Mouse (Mus musculus) neural tube, embryonic 12.5 days (tissue): ENCODE results near the gene Atf3. TPM values are rescaled to one million over a fixed set of nuclear protein-coding genes. Genes with fewer than 3 reads are reported as not detected.

Source experiments
- ATAC-seq: fragments of 200-750 bp; cut with Nextera tagmentation; 2 replicates; pipeline ENCODE4 v1.8.0; 2017; ENCODE audit warnings: low read depth, mild to moderate bottlenecking, moderate TSS enrichment, moderate library complexity; ENCODE audit not compliant: low FRiP score
- H3K27ac ChIP-seq: fragments of 300-500 bp; sonication (generic); 2 replicates; pipeline ENCODE4 v1.5.1; 2016
- H3K27me3 ChIP-seq: fragments of 300-500 bp; sonication (generic); replicated peaks from 2 replicates; pipeline ENCODE4 v1.6.1; 2016; ENCODE audit warnings: mild to moderate bottlenecking
- H3K36me3 ChIP-seq: fragments of 300-500 bp; sonication (generic); 2 replicates; pipeline ENCODE4 v1.6.1; 2016; ENCODE audit warnings: mild to moderate bottlenecking
- H3K4me1 ChIP-seq: fragments of 300-500 bp; sonication (generic); 2 replicates; pipeline ENCODE4 v1.6.1; 2016
- H3K4me2 ChIP-seq: fragments of 300-500 bp; sonication (generic); replicated peaks from 2 replicates; pipeline ENCODE4 v1.6.1; 2016; ENCODE audit warnings: mild to moderate bottlenecking
- H3K4me3 ChIP-seq: fragments of 300-500 bp; sonication (generic); 2 replicates; pipeline ENCODE4 v1.5.1; 2016
- H3K9ac ChIP-seq: fragments of 300-500 bp; sonication (generic); 2 replicates; pipeline ENCODE4 v1.6.1; 2016; ENCODE audit warnings: mild to moderate bottlenecking
- H3K9me3 ChIP-seq: fragments of 300-500 bp; sonication (generic); 2 replicates; pipeline ENCODE4 v1.6.1; 2016; ENCODE audit warnings: mild to moderate bottlenecking
- WGBS: fragments of 180-500 bp; shearing (Covaris S2); methylation state at CpG from one replicate; pipeline ENCODE4 v1.1.7; 2016; 5-methylcytosine and 5-hydroxymethylcytosine counted together
- polyA plus RNA-seq: library from polyadenylated mRNA; unstranded; fragments of >200 nt; fragmentation: Nextera tagmentation; extraction: Ambion mirVana; gene quantifications from 2 replicates; pipeline ENCODE4 v1.2.1, GENCODE M21; 2016

Atf3 gene
- polyA plus RNA-seq, 1 experiment from 2014 or later = 2.0 TPM

DNA sequence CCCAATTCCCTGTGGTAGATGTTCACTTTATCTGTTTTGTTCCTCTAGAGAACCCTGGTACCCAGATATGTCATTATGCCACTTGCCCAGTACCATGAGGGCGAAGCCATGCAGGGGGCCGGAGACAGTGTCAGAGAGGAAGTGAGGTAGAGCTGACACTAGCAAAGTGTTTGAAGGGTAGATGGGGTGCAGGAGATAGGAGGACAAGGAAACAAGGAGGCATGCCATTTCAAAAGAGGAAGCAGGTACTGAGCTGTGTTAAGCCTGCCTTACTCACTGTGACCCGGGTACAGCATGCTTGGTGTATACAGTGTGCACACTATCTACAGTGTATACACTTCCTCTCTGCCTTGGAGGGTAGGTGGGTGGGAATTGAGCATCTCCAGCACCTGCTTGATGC is 32.1 kb upstream of the Atf3 start:
- no peak overlapping the region for H3K27ac ChIP-seq
- H3K4me2 ChIP-seq = no peak overlapping the region

GRCm38 (mm10) chr1:191248423-191248822 is 30.6 kb upstream of the Atf3 start:
- no peaks in the 10 kb centered on the region for H3K4me1 ChIP-seq
- H3K4me2 ChIP-seq = no peak overlapping the region
- no peak for ATAC-seq
- peaks cover 9% of the 10 kb centered on the region; the same call in 1 of the 2 replicates for H3K36me3 ChIP-seq
- no peak overlapping the region for H3K9ac ChIP-seq
- no peak overlapping the region for H3K4me3 ChIP-seq
- no peaks in the 10 kb centered on the region for H3K27me3 ChIP-seq
- no peak overlapping the region for H3K27ac ChIP-seq
- 74% methylated on average over 1 of the region's 1 CpGs for WGBS
- peaks cover 6% of the 10 kb centered on the region; the same call in 1 of the 2 replicates for H3K9me3 ChIP-seq

More for the DNA sequence above, 32.1 kb upstream of the Atf3 start:
- 91% methylated on average over 3 of the region's 3 CpGs for WGBS
- Histone ChIP-seq H3K4me1 (no peaks in the 10 kb centered on the region), H3K4me3 (no peak overlapping the region), H3K36me3 (peaks cover 9% of the 10 kb centered on the region; the same call in 1 of the 2 replicates), H3K27me3 (no peaks in the 10 kb centered on the region), H3K9ac (no peak overlapping the region), H3K9me3 (peaks cover 6% of the 10 kb centered on the region; the same call in 1 of the 2 replicates)
- ATAC-seq = no peak

DNA sequence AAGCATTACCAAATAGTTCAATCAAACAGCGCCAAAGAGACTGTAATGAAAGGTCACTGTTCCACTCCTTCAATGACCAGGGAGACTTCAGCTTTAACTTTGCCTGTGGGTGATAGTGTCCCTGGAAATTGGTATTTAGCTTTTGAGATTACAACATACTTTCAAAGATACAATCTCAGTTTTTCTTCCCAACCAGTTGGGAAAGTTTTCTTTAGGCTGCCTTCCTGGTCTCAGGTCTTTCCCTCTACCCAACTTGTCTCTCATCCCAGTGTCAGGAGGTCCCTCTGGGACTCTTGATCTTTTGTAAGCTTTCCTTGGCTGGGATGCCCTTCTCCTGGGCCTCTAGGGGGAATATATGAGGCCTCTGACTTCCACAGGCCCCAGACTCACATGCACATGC is 29.7 kb upstream of the Atf3 start:
- Histone ChIP-seq H3K4me2 (no peak overlapping the region), H3K4me1 (no peaks in the 10 kb centered on the region), H3K27me3 (no peaks in the 10 kb centered on the region), H3K27ac (no peak overlapping the region), H3K36me3 (peaks cover 9% of the 10 kb centered on the region; the same call in 1 of the 2 replicates), H3K4me3 (no peak overlapping the region), H3K9ac (no peak overlapping the region), H3K9me3 (peaks cover 6% of the 10 kb centered on the region; the same call in 1 of the 2 replicates)
- WGBS = 94% methylated on average over 1 of the region's 1 CpGs
- ATAC-seq = no peak

DNA sequence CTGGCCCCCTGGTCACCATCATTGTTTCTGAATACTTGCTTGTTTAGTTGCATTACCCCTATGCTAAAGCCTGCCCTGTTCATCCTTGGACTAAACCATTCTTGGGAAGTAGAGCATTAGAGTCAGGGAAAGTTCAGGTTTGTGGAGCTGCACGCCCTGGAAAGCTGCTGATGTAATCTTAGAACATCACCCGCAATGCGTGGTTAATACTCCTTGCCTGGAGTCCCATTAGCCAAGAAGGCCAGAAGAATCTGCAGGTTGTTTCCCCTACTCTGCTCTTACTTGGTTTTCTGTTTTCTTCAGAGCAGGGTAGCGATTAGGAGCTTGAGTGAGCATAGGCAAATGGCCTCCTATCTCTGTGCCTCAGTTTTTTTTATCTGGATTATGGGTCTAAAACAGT is 26.0 kb upstream of the Atf3 start:
- Histone ChIP-seq H3K36me3 (peaks cover 9% of the 10 kb centered on the region; the same call in 1 of the 2 replicates), H3K27me3 (no peaks in the 10 kb centered on the region), H3K4me2 (no peak overlapping the region), H3K4me3 (no peak overlapping the region), H3K4me1 (no peaks in the 10 kb centered on the region), H3K27ac (no peak overlapping the region), H3K9ac (no peak overlapping the region), H3K9me3 (peaks cover 6% of the 10 kb centered on the region; the same call in 1 of the 2 replicates)
- WGBS = 96% methylated on average over 4 of the region's 4 CpGs
- no peak for ATAC-seq

DNA sequence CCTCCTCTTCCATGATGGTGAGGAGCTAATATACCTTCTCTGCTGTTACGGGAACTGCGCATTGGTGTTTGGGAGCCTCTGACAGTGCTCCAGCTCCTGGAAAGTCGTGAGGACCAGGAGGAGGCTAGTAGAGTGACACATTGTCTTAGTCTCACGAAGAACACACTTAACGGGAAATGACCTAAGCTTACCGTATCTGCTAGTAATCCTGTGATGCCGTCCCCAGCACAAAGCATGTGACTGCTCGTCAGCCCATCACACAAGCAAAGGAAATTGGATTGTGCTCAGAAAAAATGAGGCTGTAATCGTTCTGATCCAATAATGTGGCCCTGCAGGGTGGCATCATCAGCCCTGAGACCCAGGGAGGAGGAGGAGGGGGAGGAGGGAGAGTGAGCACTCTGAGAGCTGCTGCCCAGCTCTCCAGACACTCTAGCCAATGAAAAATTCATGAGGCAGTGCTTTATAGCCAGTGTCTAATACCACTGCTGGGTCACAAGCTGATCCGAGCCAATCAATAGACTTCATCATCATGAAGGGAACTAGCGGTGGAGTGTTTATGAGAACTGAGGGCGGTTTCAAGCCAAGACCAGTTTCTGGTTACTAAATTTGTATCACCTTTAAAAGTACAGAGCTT is 24.3 kb upstream of the Atf3 start:
- Histone ChIP-seq H3K4me2 (no peak overlapping the region), H3K36me3 (peaks cover 9% of the 10 kb centered on the region; the same call in 1 of the 2 replicates), H3K27me3 (no peaks in the 10 kb centered on the region), H3K4me1 (no peaks in the 10 kb centered on the region), H3K9ac (no peak overlapping the region), H3K4me3 (no peak overlapping the region), H3K9me3 (peaks cover 6% of the 10 kb centered on the region; the same call in 1 of the 2 replicates), H3K27ac (no peak overlapping the region)
- 62% methylated on average over 12 of the region's 12 CpGs for WGBS
- ATAC-seq = peak; percentile 86

DNA sequence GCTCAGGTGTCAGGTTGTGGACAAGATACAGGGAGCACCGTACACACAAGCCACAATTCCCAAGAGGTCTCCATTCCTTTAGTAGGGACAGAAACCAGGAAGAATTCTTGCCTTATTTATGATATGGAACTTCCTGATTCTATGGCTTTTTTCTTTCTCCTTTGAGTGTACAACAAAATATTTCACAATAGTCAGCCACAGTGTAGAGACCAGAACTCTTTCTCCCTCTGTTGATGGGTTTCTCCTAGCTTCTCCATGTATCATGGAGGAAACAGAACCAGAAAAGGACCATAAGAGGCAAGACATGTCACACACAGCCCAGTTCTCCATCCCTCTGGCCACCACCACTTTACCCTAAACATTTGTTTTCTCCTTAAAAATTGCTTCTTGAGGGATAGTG is 23.7 kb upstream of the Atf3 start:
- ATAC-seq = no peak
- H3K36me3 ChIP-seq = peaks cover 6% of the 10 kb centered on the region; the same call in 1 of the 2 replicates
- 88% methylated on average over 1 of the region's 1 CpGs for WGBS
- H3K4me1 ChIP-seq = no peaks in the 10 kb centered on the region
- no peak overlapping the region for H3K9ac ChIP-seq
- no peak overlapping the region for H3K4me3 ChIP-seq
- no peak overlapping the region for H3K27ac ChIP-seq
- H3K9me3 ChIP-seq = peaks cover 4% of the 10 kb centered on the region; the same call in 1 of the 2 replicates
- no peaks in the 10 kb centered on the region for H3K27me3 ChIP-seq
- no peak overlapping the region for H3K4me2 ChIP-seq

- no peak overlapping the region for H3K4me2 ChIP-seq
- no peak overlapping the region for H3K27ac ChIP-seq
- H3K4me1 ChIP-seq = no peaks in the 10 kb centered on the region
- no peak overlapping the region for H3K4me3 ChIP-seq
- H3K27me3 ChIP-seq = no peaks in the 10 kb centered on the region
- no peaks in the 10 kb centered on the region for H3K36me3 ChIP-seq
- H3K9ac ChIP-seq = no peak overlapping the region
- no peaks in the 10 kb centered on the region for H3K9me3 ChIP-seq
- ATAC-seq = no peak
- 86% methylated on average over 4 of the region's 4 CpGs for WGBS
Measured at GRCm38 (mm10) chr1:191239602-191240001, 21.8 kb upstream of the Atf3 start.

- H3K27me3 ChIP-seq = no peaks in the 10 kb centered on the region
- H3K4me2 ChIP-seq = no peak overlapping the region
- WGBS = 88% methylated on average over 6 of the region's 6 CpGs
- no peaks in the 10 kb centered on the region for H3K4me1 ChIP-seq
- H3K36me3 ChIP-seq = no peaks in the 10 kb centered on the region
- no peak overlapping the region for H3K4me3 ChIP-seq
- H3K9me3 ChIP-seq = 0 out of 2 replicates have a peak, but pooled peaks cover 5% of the 10 kb centered on the region
- no peak overlapping the region for H3K27ac ChIP-seq
- no peak for ATAC-seq
- no peak overlapping the region for H3K9ac ChIP-seq
Measured at GRCm38 (mm10) chr1:191235788-191236542, 18.1 kb upstream of the Atf3 start.

DNA sequence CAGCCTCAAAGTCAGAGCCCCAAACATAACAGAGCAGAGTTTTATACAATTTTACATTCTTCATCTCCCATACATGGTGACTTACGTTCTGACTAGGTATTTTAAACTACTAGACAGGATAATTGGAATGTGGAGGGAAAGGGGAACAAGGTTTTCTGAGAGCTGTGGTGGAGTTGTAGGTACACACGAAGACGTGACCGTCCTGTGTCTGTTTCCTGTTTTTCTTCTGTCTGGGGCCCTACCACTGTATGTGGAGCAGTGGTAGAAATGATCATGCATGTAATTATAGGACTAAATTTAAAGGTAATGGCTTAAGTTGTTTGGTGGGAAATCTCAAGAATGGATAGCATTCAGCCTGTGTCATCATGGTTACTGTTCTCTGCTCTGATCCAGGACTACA is 17.0 kb upstream of the Atf3 start:
- H3K4me1 ChIP-seq = no peaks in the 10 kb centered on the region
- no peak overlapping the region for H3K4me2 ChIP-seq
- 83% methylated on average over 4 of the region's 4 CpGs for WGBS
- no peak for ATAC-seq
- H3K27ac ChIP-seq = no peak overlapping the region
- H3K9me3 ChIP-seq = 0 out of 2 replicates have a peak, but pooled peaks cover 5% of the 10 kb centered on the region
- H3K9ac ChIP-seq = no peak overlapping the region
- no peaks in the 10 kb centered on the region for H3K36me3 ChIP-seq
- no peak overlapping the region for H3K4me3 ChIP-seq
- H3K27me3 ChIP-seq = no peaks in the 10 kb centered on the region

DNA sequence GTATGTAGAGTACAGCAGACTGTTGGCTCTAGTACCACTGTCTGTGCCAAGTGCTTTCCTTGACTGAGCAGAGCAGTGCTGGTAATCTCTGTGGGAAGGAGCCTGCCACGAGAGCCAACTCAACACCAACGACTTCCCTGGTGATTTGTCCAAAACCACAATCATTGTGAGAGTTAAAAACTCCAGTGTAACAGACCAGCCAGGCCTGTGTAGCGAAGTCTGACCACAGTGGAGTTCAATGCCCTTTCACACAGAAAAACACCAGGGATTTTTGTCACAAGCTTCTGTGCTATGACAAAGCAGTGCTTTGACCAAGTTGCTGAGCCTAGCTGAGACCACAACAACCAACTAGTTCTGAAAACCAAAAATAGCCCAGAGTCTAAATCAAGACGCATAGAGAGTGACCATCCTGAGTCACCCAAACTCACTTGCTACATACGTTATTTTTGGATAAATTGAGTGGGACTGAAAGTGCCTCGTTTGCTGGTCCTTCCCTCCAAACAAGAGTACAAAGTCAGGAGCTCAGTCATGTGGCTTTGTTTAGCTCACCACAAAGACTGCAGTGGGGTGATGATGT is 12.6 kb upstream of the Atf3 start:
- no peaks in the 10 kb centered on the region for H3K27me3 ChIP-seq

DNA sequence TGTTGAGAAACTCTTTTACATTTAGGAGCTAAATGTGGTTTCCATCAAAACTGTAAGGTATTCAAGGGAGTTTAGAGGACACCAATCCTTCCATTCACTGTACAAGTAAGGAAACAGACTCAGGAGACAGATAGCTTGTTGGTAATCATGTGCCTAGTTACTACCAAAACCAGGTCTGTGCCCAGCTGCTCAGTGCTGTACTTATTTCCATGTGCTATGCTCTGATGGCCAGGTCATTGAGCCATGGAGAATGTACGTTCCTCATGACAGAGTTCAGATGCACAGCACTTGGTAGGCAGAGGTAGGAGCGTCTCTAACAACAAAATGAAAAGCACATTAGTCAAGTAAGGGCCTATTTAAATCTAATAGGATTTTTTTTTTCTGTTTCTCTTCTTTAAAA is 8.7 kb upstream of the Atf3 start:
- H3K27me3 ChIP-seq = no peaks in the 10 kb centered on the region
- H3K4me1 ChIP-seq = peaks cover 14% of the 10 kb centered on the region
- no peaks in the 10 kb centered on the region for H3K36me3 ChIP-seq
- no peak overlapping the region for H3K9ac ChIP-seq
- H3K4me3 ChIP-seq = no peak overlapping the region
- ATAC-seq = no peak
- H3K9me3 ChIP-seq = 0 out of 2 replicates have a peak, but pooled peaks cover 5% of the 10 kb centered on the region
- H3K4me2 ChIP-seq = no peak overlapping the region
- WGBS = 74% methylated on average over 2 of the region's 2 CpGs
- no peak overlapping the region for H3K27ac ChIP-seq

More for the DNA sequence above, 12.6 kb upstream of the Atf3 start:
- H3K4me3 ChIP-seq = no peak overlapping the region
- no peaks in the 10 kb centered on the region for H3K4me1 ChIP-seq
- H3K36me3 ChIP-seq = no peaks in the 10 kb centered on the region
- H3K9ac ChIP-seq = no peak overlapping the region
- H3K4me2 ChIP-seq = no peak overlapping the region
- WGBS = 82% methylated on average over 6 of the region's 6 CpGs
- 0 out of 2 replicates have a peak, but pooled peaks cover 5% of the 10 kb centered on the region for H3K9me3 ChIP-seq
- ATAC-seq = no peak
- no peak overlapping the region for H3K27ac ChIP-seq

DNA sequence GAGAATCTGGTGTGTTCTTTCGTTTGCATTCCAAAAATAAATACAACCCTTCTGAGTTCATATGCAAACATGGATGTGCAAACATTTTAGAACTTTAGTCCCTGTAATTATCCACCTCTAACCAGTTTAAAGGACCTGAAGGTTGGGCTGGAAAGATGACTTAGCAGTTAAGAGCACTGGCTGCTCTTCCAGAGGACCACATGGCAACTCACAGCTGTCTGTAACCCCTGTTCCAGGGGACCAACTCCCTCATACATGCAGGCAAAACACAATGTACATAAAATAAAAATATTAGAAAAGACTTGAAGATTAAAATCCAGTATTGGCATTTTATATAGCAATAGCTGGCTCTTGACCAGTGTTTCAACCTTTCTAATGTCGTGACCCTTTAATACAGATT is 7.9 kb upstream of the Atf3 start:
- WGBS = 89% methylated on average over 2 of the region's 2 CpGs
- Histone ChIP-seq H3K9me3 (no peaks in the 10 kb centered on the region), H3K27ac (no peak overlapping the region), H3K9ac (no peak overlapping the region), H3K4me2 (no peak overlapping the region), H3K4me1 (peaks cover 14% of the 10 kb centered on the region), H3K4me3 (no peak overlapping the region), H3K36me3 (no peaks in the 10 kb centered on the region), H3K27me3 (no peaks in the 10 kb centered on the region)
- ATAC-seq = no peak
